Mouse (Mus musculus): ENCODE measurements around the gene Tamm41. TPM values are rescaled to one million over a fixed set of nuclear protein-coding genes. Genes with fewer than 3 reads are reported as not detected.

Tamm41 gene
- polyA plus RNA-seq (2012; rRNA removed), result 31.4 and 35.2 TPM in 2 replicates

GRCm38 (mm10) chr6:115037103-115038094, at the start of gene Tamm41:
Tamm41 (minus strand) TSS chr6:115037876.

GRCm38 (mm10) chr6:114969213-114970120, 68.2 kb downstream of the Tamm41 start, which contains the start of gene Vgll4:
Vgll4 (minus strand) TSS chr6:114969994.

Other genes with a start within 250 kb of the Tamm41 start
- gene Vgll4, start 67.9 kb downstream of the Tamm41 start, polyA plus RNA-seq (2012; rRNA removed), result 73.1 and 73.3 TPM in 2 replicates
- 10.5 and 14.6 TPM in 2 replicates for gene Syn2, start 97.0 kb upstream of the Tamm41 start, polyA plus RNA-seq (2012; rRNA removed)
- not detected in 2 replicates for gene Gm17482, start 189.5 kb upstream of the Tamm41 start, polyA plus RNA-seq (2012; rRNA removed)
- gene Timp4, start 214.3 kb upstream of the Tamm41 start, polyA plus RNA-seq (2012; rRNA removed), result 5.8 and 6.4 TPM in 2 replicates

Data from colon, adult 2 months (tissue).